ENCODE assay signal across 24 mouse cellular contexts in the genomic region with DNA sequence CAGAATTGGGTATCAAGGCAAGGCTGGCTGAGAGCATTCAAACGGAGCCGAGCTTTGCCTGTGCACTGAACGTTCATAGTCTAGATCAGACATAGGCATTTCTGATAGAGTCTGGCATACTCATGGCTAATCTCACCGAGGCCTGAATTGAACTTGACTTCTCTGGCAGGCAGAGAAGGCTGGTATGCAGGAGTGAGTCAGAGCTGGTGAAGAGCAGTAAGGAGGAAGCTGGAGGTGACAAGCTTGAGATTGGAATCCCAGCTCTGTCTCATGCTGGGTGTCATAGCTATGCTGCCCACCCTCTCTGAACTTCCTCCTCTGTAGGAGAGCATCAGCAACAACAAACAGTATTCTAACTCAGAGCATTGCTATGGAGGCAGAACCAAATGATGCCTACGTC. TPM values are rescaled to one million over a fixed set of nuclear protein-coding genes. Genes with fewer than 3 reads are reported as not detected.
DNase-seq lines count a peak whose midpoint lies in the region; ATAC-seq and TF ChIP-seq lines count a peak whose summit lies in the region.
"Had no signal": no experiment of that assay in that cellular context is flagged by ENCODE, and none has a peak within 500 bp of the region (broad histone marks: within the 10 kb centered on the region; RNA-seq: fewer than 3 reads in every experiment).

No protein-coding gene starts in this region.

- no peak for ATAC-seq in hindbrain, postnatal 0 days
- ATAC-seq in hindbrain, embryonic 12.5 days (ENCODE audit: low FRiP score) = no peak
- no peak for ATAC-seq in forebrain, embryonic 13.5 days
- ATAC-seq in liver, embryonic 12.5 days = no peak
- ATAC-seq: activated CD4-positive, CD25-positive, alpha-beta regulatory T cell, adult 4 months; CD4-positive, CD25-positive, alpha-beta regulatory T cell, adult 4 months; inflammation-experienced regulatory T-cells, adult 6 months; intestine, postnatal 0 days; Patski had no signal

- no peak overlapping the region for H3K9ac ChIP-seq in heart, adult 2 months (ENCODE audit: low read depth, low read length)
- H3K9ac ChIP-seq in hindbrain, postnatal 0 days (replicated peaks; ENCODE audit: low read length) = no peak overlapping the region
- no peak overlapping the region for H3K9ac ChIP-seq in hindbrain, embryonic 12.5 days
- no peak overlapping the region for H3K9ac ChIP-seq in forebrain, embryonic 13.5 days
- no peak overlapping the region for H3K9ac ChIP-seq in liver, embryonic 12.5 days
- H3K9ac ChIP-seq: embryonic facial prominence, embryonic 15.5 days; heart, embryonic 15.5 days; hindbrain, embryonic 14.5 days had no signal

- H3K4me1 ChIP-seq in heart, adult 2 months (ENCODE audit: control insufficient read depth, insufficient read depth, low read length) = peaks cover 31% of the 10 kb centered on the region
- H3K4me1 ChIP-seq in hindbrain, postnatal 0 days (ENCODE audit: insufficient read depth, low read length) = peaks cover 17% of the 10 kb centered on the region
- H3K4me1 ChIP-seq in hindbrain, embryonic 12.5 days = peaks cover 7% of the 10 kb centered on the region
- H3K4me1 ChIP-seq in forebrain, embryonic 13.5 days = no peaks in the 10 kb centered on the region
- no peaks in the 10 kb centered on the region for H3K4me1 ChIP-seq in liver, embryonic 12.5 days

- 62% methylated on average over 5 of the region's 5 CpGs for WGBS in heart, adult 2 months
- WGBS in hindbrain, postnatal 0 days = 85% methylated on average over 5 of the region's 5 CpGs
- WGBS in hindbrain, embryonic 12.5 days = 86% methylated on average over 5 of the region's 5 CpGs
- 92% methylated on average over 5 of the region's 5 CpGs for WGBS in forebrain, embryonic 13.5 days
- WGBS in liver, embryonic 12.5 days (ENCODE audit: insufficient replicate concordance) = 76% methylated on average over 5 of the region's 5 CpGs

- H3K4me3 ChIP-seq in heart, adult 2 months = no peak overlapping the region
- no peak overlapping the region for H3K4me3 ChIP-seq in hindbrain, postnatal 0 days (ENCODE audit: low read length)
- H3K4me3 ChIP-seq in hindbrain, embryonic 12.5 days = no peak overlapping the region
- H3K4me3 ChIP-seq in forebrain, embryonic 13.5 days = no peak overlapping the region
- no peak overlapping the region for H3K4me3 ChIP-seq in liver, embryonic 12.5 days
- H3K4me3 ChIP-seq: embryonic facial prominence, embryonic 15.5 days; heart, embryonic 15.5 days had no signal

- no peak for DNase-seq in heart, adult 2 months
- DNase-seq in heart, adult 8-10 months (ENCODE audit: low spot score) = no peak
- no peak for DNase-seq in hindbrain, postnatal 0 days (ENCODE audit: low spot score)
- peak; percentile 70 for DNase-seq in 3T3-L1 (ENCODE audit: low read depth, low spot score)
- peak; percentile 47 for DNase-seq in Muller cell, postnatal 12 days (ENCODE audit: inconsistent ontology term)
- DNase-seq: adrenal gland, postnatal 14 days; B cell, adult 2 months; cerebellum, adult 2 months; cerebellum, postnatal 10 days; gastrocnemius, postnatal 10 days; heart, postnatal 4 days; kidney, adult 8-10 months had no signal

- peaks cover 30% of the 10 kb centered on the region for H3K36me3 ChIP-seq in heart, adult 2 months (ENCODE audit: control insufficient read depth, insufficient read depth, low read length)
- no peaks in the 10 kb centered on the region for H3K36me3 ChIP-seq in hindbrain, postnatal 0 days (ENCODE audit: insufficient read depth, low read length)
- H3K36me3 ChIP-seq in hindbrain, embryonic 12.5 days = no peaks in the 10 kb centered on the region
- H3K36me3 ChIP-seq in forebrain, embryonic 13.5 days (ENCODE audit: poor library complexity, severe bottlenecking) = no peaks in the 10 kb centered on the region
- H3K36me3 ChIP-seq in liver, embryonic 12.5 days = no peaks in the 10 kb centered on the region
- H3K36me3 ChIP-seq: embryonic facial prominence, embryonic 15.5 days; G1E; heart, embryonic 15.5 days had no signal

- TF ChIP-seq CTCF in heart, adult 2 months (IDR thresholded peaks at IDR 0.05) = no peak
- no peak for TF ChIP-seq CTCF in hindbrain, postnatal 0 days (IDR thresholded peaks at IDR 0.05; ENCODE audit: low read depth)

- no peak overlapping the region for H3K4me2 ChIP-seq in hindbrain, postnatal 0 days (ENCODE audit: low read depth, low read length)
- H3K4me2 ChIP-seq in hindbrain, embryonic 12.5 days (replicated peaks) = no peak overlapping the region
- no peak overlapping the region for H3K4me2 ChIP-seq in forebrain, embryonic 13.5 days
- no peak overlapping the region for H3K4me2 ChIP-seq in liver, embryonic 12.5 days
- H3K4me2 ChIP-seq: embryonic facial prominence, embryonic 15.5 days; heart, embryonic 15.5 days had no signal

- no peak for TF ChIP-seq EP300 in heart, adult 2 months (IDR thresholded peaks at IDR 0.05; ENCODE audit: insufficient read depth, low read depth, low read length)

- TF ChIP-seq POLR2A in heart, adult 2 months (IDR thresholded peaks at IDR 0.05; ENCODE audit: insufficient read depth, low read depth, low read length) = no peak

- H3K27me3 ChIP-seq in heart, adult 2 months (ENCODE audit: control insufficient read depth, insufficient read depth, low read length) = no peaks in the 10 kb centered on the region
- H3K27me3 ChIP-seq in hindbrain, postnatal 0 days (ENCODE audit: insufficient read depth, low read length) = no peaks in the 10 kb centered on the region
- no peaks in the 10 kb centered on the region for H3K27me3 ChIP-seq in hindbrain, embryonic 12.5 days
- no peaks in the 10 kb centered on the region for H3K27me3 ChIP-seq in forebrain, embryonic 13.5 days
- 0 out of 2 replicates have a peak, but pooled peaks cover 2% of the 10 kb centered on the region for H3K27me3 ChIP-seq in liver, embryonic 12.5 days (replicated peaks)
- H3K27me3 ChIP-seq: embryonic facial prominence, embryonic 15.5 days; heart, embryonic 15.5 days; Patski had no signal

- H3K27ac ChIP-seq in heart, adult 2 months = peak overlapping the region; percentile 83
- H3K27ac ChIP-seq in hindbrain, postnatal 0 days = peak overlapping the region; percentile 88; the same call in 1 of the 2 replicates
- no peak overlapping the region for H3K27ac ChIP-seq in hindbrain, embryonic 12.5 days
- no peak overlapping the region for H3K27ac ChIP-seq in forebrain, embryonic 13.5 days
- H3K27ac ChIP-seq in liver, embryonic 12.5 days = no peak overlapping the region
- H3K27ac ChIP-seq: heart, embryonic 15.5 days had no signal

- no peaks in the 10 kb centered on the region for H3K79me2 ChIP-seq in heart, adult 2 months (replicated peaks; ENCODE audit: control insufficient read depth, insufficient read depth, low read length)

- no peaks in the 10 kb centered on the region for H3K9me3 ChIP-seq in hindbrain, postnatal 0 days (ENCODE audit: low read length)
- H3K9me3 ChIP-seq in hindbrain, embryonic 12.5 days (replicated peaks) = no peaks in the 10 kb centered on the region
- no peaks in the 10 kb centered on the region for H3K9me3 ChIP-seq in forebrain, embryonic 13.5 days (replicated peaks)
- no peaks in the 10 kb centered on the region for H3K9me3 ChIP-seq in liver, embryonic 12.5 days (replicated peaks)
- H3K9me3 ChIP-seq: embryonic facial prominence, embryonic 15.5 days; G1E; heart, embryonic 15.5 days had no signal

- intact Hi-C loops in heart, adult 2 months (cut with DNase I) = loop anchor here (1.0 to 2.0 kb wide), 3 partner anchors 26 to 38 kb away; no protein-coding TSS in a partner anchor

RNA-seq across cellular contexts. Expression of gene Lnx1, which starts 24.0 kb away (rescaled TPM):
- total RNA-seq in heart, adult 2 months (2021) = 10 to 100 TPM in 1 of 2 experiments, 1 to 10 TPM in 1; 9.8 to 12.2 TPM
- polyA plus RNA-seq in heart, adult 2 months (2012; rRNA removed) = 6.8 and 13.8 TPM in 2 replicates
- 10 to 100 TPM; 11.3 to 17.8 (median 13.3) TPM for total RNA-seq in heart, adult 8-10 months (2022)
- total RNA-seq in hindbrain, postnatal 0 days (2014; rRNA removed) = 32.0 and 35.5 TPM in 2 replicates
- 17.8 and 19.1 TPM in 2 replicates for polyA plus RNA-seq in hindbrain, postnatal 0 days (2015; fragmentation: Nextera tagmentation; extraction: Ambion mirVana)
- 0.68 and 0.96 TPM in 2 replicates for polyA plus RNA-seq in hindbrain, embryonic 12.5 days (2016; fragmentation: Nextera tagmentation; extraction: Ambion mirVana)
- polyA plus RNA-seq in forebrain, embryonic 13.5 days (2015; fragmentation: Nextera tagmentation; extraction: Ambion mirVana) = 0.97 and 1.5 TPM in 2 replicates
- polyA plus RNA-seq in liver, embryonic 12.5 days (2016; fragmentation: Nextera tagmentation; extraction: Ambion mirVana) = 0.12 and 0.17 TPM in 2 replicates
- polyA plus RNA-seq: G1E had no signal

Comparison
In these comparisons a context has a peak if more than half of its experiments do, and no peak if none do; other contexts are left out.
1. H3K27ac ChIP-seq: peak in heart, adult 2 months (single experiment) and hindbrain, postnatal 0 days (single experiment); none in hindbrain, embryonic 12.5 days (single experiment), forebrain, embryonic 13.5 days (single experiment) and liver, embryonic 12.5 days (single experiment).
2. DNase-seq: peak in 3T3-L1 (single experiment) and Muller cell, postnatal 12 days (single experiment); none in heart, adult 2 months (0 of 2), heart, adult 8-10 months (single experiment) and hindbrain, postnatal 0 days (single experiment).